Mouse (Mus musculus): ENCODE measurements around the gene Rpa2.

Gene Rpa2

GRCm38 (mm10) chr4:132805146-132805545, 37.0 kb downstream of the Rpa2 start:
- no peak for DNase-seq

- no peak for DNase-seq
These were observed 37.6 kb downstream of the Rpa2 start for GRCm38 (mm10) chr4:132805599-132806197.

- no peak for DNase-seq
These were observed 38.6 kb downstream of the Rpa2 start for GRCm38 (mm10) chr4:132806620-132807191.

- no peak for DNase-seq
These were observed 39.9 kb downstream of the Rpa2 start for GRCm38 (mm10) chr4:132807771-132808641.

- no peak for DNase-seq
These were observed 41.5 kb downstream of the Rpa2 start for GRCm38 (mm10) chr4:132809621-132810020.

GRCm38 (mm10) chr4:132816404-132816803, 48.3 kb downstream of the Rpa2 start:
- no peak for DNase-seq

- DNase-seq: no peak
These were observed 48.7 kb downstream of the Rpa2 start for GRCm38 (mm10) chr4:132816855-132817254.

- DNase-seq: no peak
These were observed 50.3 kb downstream of the Rpa2 start for GRCm38 (mm10) chr4:132818442-132818841.

- DNase-seq: peak; percentile 71
These were observed 55.7 kb downstream of the Rpa2 start for GRCm38 (mm10) chr4:132823614-132824366.
